Mouse (Mus musculus): ENCODE measurements around the gene Cwh43. TPM values are rescaled to one million over a fixed set of nuclear protein-coding genes. Genes with fewer than 3 reads are reported as not detected.

Gene Cwh43
- 0.09 and 0.30 TPM in 2 replicates for polyA plus RNA-seq (2015; fragmentation: Nextera tagmentation; extraction: Ambion mirVana)

GRCm38 (mm10) chr5:73405981-73406722 lies at the start of gene Cwh43:
Gene Cwh43 (plus strand): TSS chr5:73406075.
- Histone ChIP-seq H3K36me3 (ENCODE audit: poor library complexity, severe bottlenecking) (no peaks in the 10 kb centered on the region), H3K4me2 (peak within 1 kb of the TSS; percentile 63), H3K4me3 (peak within 1 kb of the TSS; percentile 33), H3K27ac (no peak within 1 kb of the TSS), H3K27me3 (peaks cover 43% of the 10 kb centered on the region), H3K4me1 (peaks cover 10% of the 10 kb centered on the region), H3K9me3 (replicated peaks) (no peaks in the 10 kb centered on the region), H3K9ac (peak within 1 kb of the TSS; percentile 40; the same call in 1 of the 2 replicates)
- WGBS = 4% methylated on average over 49 of the region's 49 CpGs
- no peak for ATAC-seq

GRCm38 (mm10) chr5:73359134-73359751 lies 46.6 kb upstream of the Cwh43 start:
- Histone ChIP-seq H3K27ac (no peak overlapping the region), H3K9ac (no peak overlapping the region), H3K9me3 (replicated peaks) (no peaks in the 10 kb centered on the region), H3K4me3 (no peak overlapping the region), H3K4me2 (peak overlapping the region; percentile 39), H3K4me1 (peaks cover 4% of the 10 kb centered on the region), H3K36me3 (ENCODE audit: poor library complexity, severe bottlenecking) (no peaks in the 10 kb centered on the region), H3K27me3 (peaks cover 4% of the 10 kb centered on the region; the same call in 1 of the 2 replicates)
- no peak for ATAC-seq
- WGBS = 84% methylated on average over 6 of the region's 6 CpGs

- H3K27ac ChIP-seq = no peak overlapping the region
- H3K27me3 ChIP-seq = peaks cover 4% of the 10 kb centered on the region; the same call in 1 of the 2 replicates
- H3K9me3 ChIP-seq (replicated peaks) = no peaks in the 10 kb centered on the region
- H3K9ac ChIP-seq = no peak overlapping the region
- peak overlapping the region; percentile 39 for H3K4me2 ChIP-seq
- H3K36me3 ChIP-seq (ENCODE audit: poor library complexity, severe bottlenecking) = no peaks in the 10 kb centered on the region
- H3K4me3 ChIP-seq = no peak overlapping the region
- peaks cover 4% of the 10 kb centered on the region for H3K4me1 ChIP-seq
- 34% methylated on average over 12 of the region's 12 CpGs for WGBS
- ATAC-seq = no peak
Measured at GRCm38 (mm10) chr5:73359752-73360141, 46.1 kb upstream of the Cwh43 start.

GRCm38 (mm10) chr5:73360240-73360639 lies 45.6 kb upstream of the Cwh43 start:
- no peak overlapping the region for H3K4me3 ChIP-seq
- H3K36me3 ChIP-seq (ENCODE audit: poor library complexity, severe bottlenecking) = no peaks in the 10 kb centered on the region
- H3K4me2 ChIP-seq = peak overlapping the region; percentile 39; the same call in 1 of the 2 replicates
- H3K27me3 ChIP-seq = peaks cover 4% of the 10 kb centered on the region; the same call in 1 of the 2 replicates
- H3K9ac ChIP-seq = no peak overlapping the region
- H3K9me3 ChIP-seq (replicated peaks) = no peaks in the 10 kb centered on the region
- H3K27ac ChIP-seq = no peak overlapping the region
- peaks cover 4% of the 10 kb centered on the region for H3K4me1 ChIP-seq
- 37% methylated on average over 12 of the region's 12 CpGs for WGBS
- ATAC-seq = no peak

- no peak for ATAC-seq
- no peak overlapping the region for H3K4me2 ChIP-seq
- H3K27me3 ChIP-seq = peaks cover 4% of the 10 kb centered on the region; the same call in 1 of the 2 replicates
- H3K36me3 ChIP-seq (ENCODE audit: poor library complexity, severe bottlenecking) = no peaks in the 10 kb centered on the region
- H3K4me1 ChIP-seq = peaks cover 4% of the 10 kb centered on the region
- H3K27ac ChIP-seq = no peak overlapping the region
- H3K4me3 ChIP-seq = no peak overlapping the region
- 85% methylated on average over 7 of the region's 7 CpGs for WGBS
- no peak overlapping the region for H3K9ac ChIP-seq
- H3K9me3 ChIP-seq (replicated peaks) = no peaks in the 10 kb centered on the region
Measured at GRCm38 (mm10) chr5:73362338-73362737, 43.5 kb upstream of the Cwh43 start.

- ATAC-seq = no peak
- 90% methylated on average over 5 of the region's 5 CpGs for WGBS
- no peak overlapping the region for H3K4me2 ChIP-seq
- H3K27ac ChIP-seq = no peak overlapping the region
- peaks cover 4% of the 10 kb centered on the region; the same call in 1 of the 2 replicates for H3K27me3 ChIP-seq
- H3K9me3 ChIP-seq (replicated peaks) = no peaks in the 10 kb centered on the region
- no peaks in the 10 kb centered on the region for H3K36me3 ChIP-seq (ENCODE audit: poor library complexity, severe bottlenecking)
- no peak overlapping the region for H3K9ac ChIP-seq
- H3K4me3 ChIP-seq = no peak overlapping the region
- H3K4me1 ChIP-seq = peaks cover 4% of the 10 kb centered on the region
Measured at GRCm38 (mm10) chr5:73362791-73363190, 43.1 kb upstream of the Cwh43 start.

- no peak for ATAC-seq
- 89% methylated on average over 2 of the region's 2 CpGs for WGBS
- no peak overlapping the region for H3K4me2 ChIP-seq
- H3K27me3 ChIP-seq = peaks cover 4% of the 10 kb centered on the region; the same call in 1 of the 2 replicates
- H3K4me1 ChIP-seq = peaks cover 4% of the 10 kb centered on the region
- no peak overlapping the region for H3K9ac ChIP-seq
- H3K9me3 ChIP-seq (replicated peaks) = no peaks in the 10 kb centered on the region
- H3K36me3 ChIP-seq (ENCODE audit: poor library complexity, severe bottlenecking) = no peaks in the 10 kb centered on the region
- H3K27ac ChIP-seq = no peak overlapping the region
- no peak overlapping the region for H3K4me3 ChIP-seq
Measured at GRCm38 (mm10) chr5:73364107-73364864, 41.6 kb upstream of the Cwh43 start.

- Histone ChIP-seq H3K4me1 (no peaks in the 10 kb centered on the region), H3K9me3 (replicated peaks) (no peaks in the 10 kb centered on the region), H3K4me3 (no peak overlapping the region), H3K9ac (no peak overlapping the region), H3K27ac (no peak overlapping the region), H3K27me3 (no peaks in the 10 kb centered on the region), H3K36me3 (ENCODE audit: poor library complexity, severe bottlenecking) (no peaks in the 10 kb centered on the region), H3K4me2 (no peak overlapping the region)
- 73% methylated on average over 4 of the region's 4 CpGs for WGBS
- no peak for ATAC-seq
Measured at GRCm38 (mm10) chr5:73367906-73368305, 38.0 kb upstream of the Cwh43 start.

- no peak for ATAC-seq
- no peak overlapping the region for H3K9ac ChIP-seq
- no peak overlapping the region for H3K27ac ChIP-seq
- H3K9me3 ChIP-seq (replicated peaks) = no peaks in the 10 kb centered on the region
- no peaks in the 10 kb centered on the region for H3K36me3 ChIP-seq (ENCODE audit: poor library complexity, severe bottlenecking)
- no peaks in the 10 kb centered on the region for H3K27me3 ChIP-seq
- WGBS = 52% methylated on average over 10 of the region's 10 CpGs
- no peaks in the 10 kb centered on the region for H3K4me1 ChIP-seq
- no peak overlapping the region for H3K4me3 ChIP-seq
- H3K4me2 ChIP-seq = no peak overlapping the region
Measured at GRCm38 (mm10) chr5:73368845-73369447, 36.9 kb upstream of the Cwh43 start.

GRCm38 (mm10) chr5:73369731-73370130 lies 36.1 kb upstream of the Cwh43 start:
- Histone ChIP-seq H3K36me3 (ENCODE audit: poor library complexity, severe bottlenecking) (no peaks in the 10 kb centered on the region), H3K9ac (no peak overlapping the region), H3K4me3 (no peak overlapping the region), H3K4me2 (no peak overlapping the region), H3K27ac (no peak overlapping the region), H3K9me3 (replicated peaks) (no peaks in the 10 kb centered on the region), H3K27me3 (no peaks in the 10 kb centered on the region), H3K4me1 (no peaks in the 10 kb centered on the region)
- 56% methylated on average over 3 of the region's 3 CpGs for WGBS
- ATAC-seq = no peak

- Histone ChIP-seq H3K27ac (no peak overlapping the region), H3K4me3 (no peak overlapping the region), H3K36me3 (ENCODE audit: poor library complexity, severe bottlenecking) (no peaks in the 10 kb centered on the region), H3K4me2 (no peak overlapping the region), H3K27me3 (no peaks in the 10 kb centered on the region), H3K9ac (no peak overlapping the region), H3K9me3 (replicated peaks) (no peaks in the 10 kb centered on the region), H3K4me1 (no peaks in the 10 kb centered on the region)
- 86% methylated on average over 5 of the region's 5 CpGs for WGBS
- ATAC-seq = no peak
Measured at GRCm38 (mm10) chr5:73372601-73373000, 33.3 kb upstream of the Cwh43 start.

- H3K9me3 ChIP-seq (replicated peaks) = no peaks in the 10 kb centered on the region
- 75% methylated on average over 3 of the region's 3 CpGs for WGBS
- H3K27ac ChIP-seq = no peak overlapping the region
- H3K4me3 ChIP-seq = no peak overlapping the region
- no peak overlapping the region for H3K9ac ChIP-seq
- no peaks in the 10 kb centered on the region for H3K27me3 ChIP-seq
- ATAC-seq = no peak
- H3K4me2 ChIP-seq = no peak overlapping the region
- H3K36me3 ChIP-seq (ENCODE audit: poor library complexity, severe bottlenecking) = no peaks in the 10 kb centered on the region
- H3K4me1 ChIP-seq = no peaks in the 10 kb centered on the region
Measured at GRCm38 (mm10) chr5:73373184-73373583, 32.7 kb upstream of the Cwh43 start.

All from forebrain, embryonic 13.5 days (tissue).